Mouse (Mus musculus) lung, embryonic 15.5 days (tissue): ENCODE results near the gene Mtor. TPM values are rescaled to one million over a fixed set of nuclear protein-coding genes. Genes with fewer than 3 reads are reported as not detected.

Experiments used
- ATAC-seq: fragments of 200-750 bp; cut with Nextera tagmentation; 2 replicates; pipeline ENCODE4 v1.8.0; 2017; ENCODE audit warnings: moderate number of reproducible peaks, borderline replicate concordance; ENCODE audit not compliant: low FRiP score, low TSS enrichment; ENCODE audit errors: extremely low read depth
- H3K27ac ChIP-seq: fragments of 300-500 bp; sonication (generic); 2 replicates; pipeline ENCODE4 v1.5.1; 2015; ENCODE audit warnings: moderate library complexity, mild to moderate bottlenecking, inconsistent platforms
- H3K27me3 ChIP-seq: fragments of 300-500 bp; sonication (generic); 2 replicates; pipeline ENCODE4 v1.6.1; 2015; ENCODE audit warnings: inconsistent platforms
- H3K36me3 ChIP-seq: fragments of 300-500 bp; sonication (generic); 2 replicates; pipeline ENCODE4 v1.6.1; 2015; ENCODE audit warnings: inconsistent platforms
- H3K4me1 ChIP-seq: fragments of 300-500 bp; sonication (generic); 2 replicates; pipeline ENCODE4 v1.6.1; 2015; ENCODE audit warnings: inconsistent platforms
- H3K4me2 ChIP-seq: fragments of 300-500 bp; sonication (generic); 2 replicates; pipeline ENCODE4 v1.6.1; 2015; ENCODE audit warnings: inconsistent platforms, mild to moderate bottlenecking, moderate library complexity
- H3K4me3 ChIP-seq: fragments of 300-500 bp; sonication (generic); 2 replicates; pipeline ENCODE4 v1.5.1; 2015; ENCODE audit warnings: mild to moderate bottlenecking, inconsistent platforms
- H3K9ac ChIP-seq: fragments of 300-500 bp; sonication (generic); 2 replicates; pipeline ENCODE4 v1.6.1; 2015; ENCODE audit warnings: inconsistent platforms
- H3K9me3 ChIP-seq: fragments of 300-500 bp; sonication (generic); 2 replicates; pipeline ENCODE4 v1.6.1; 2016; ENCODE audit warnings: inconsistent platforms
- WGBS: fragments of 180-500 bp; shearing (Covaris S2); methylation state at CpG from one replicate; pipeline ENCODE4 v1.1.7; 2015; 5-methylcytosine and 5-hydroxymethylcytosine counted together
- polyA plus RNA-seq: library from polyadenylated mRNA; unstranded; fragments of >200 nt; fragmentation: Nextera tagmentation; extraction: Ambion mirVana; gene quantifications from 2 replicates; pipeline ENCODE4 v1.2.1, GENCODE M21; 2015

Gene Mtor
- polyA plus RNA-seq, 1 experiment from 2014 or later, result 13.8 TPM

- Histone ChIP-seq H3K27ac (no peak overlapping the region), H3K4me3 (no peak overlapping the region), H3K9me3 (no peaks in the 10 kb centered on the region), H3K4me1 (0 out of 2 replicates have a peak, but pooled peaks cover 5% of the 10 kb centered on the region), H3K4me2 (no peak overlapping the region), H3K9ac (no peak overlapping the region), H3K36me3 (peaks cover 4% of the 10 kb centered on the region; the same call in 1 of the 2 replicates), H3K27me3 (no peaks in the 10 kb centered on the region)
- no peak for ATAC-seq
- 72% methylated on average over 7 of the region's 7 CpGs for WGBS
Measured at GRCm38 (mm10) chr4:148604141-148604540, 155.7 kb downstream of the Mtor start.

- 0 out of 2 replicates have a peak, but pooled peaks have one; percentile 6 for ATAC-seq
- Histone ChIP-seq H3K27me3 (no peaks in the 10 kb centered on the region), H3K9me3 (no peaks in the 10 kb centered on the region), H3K27ac (no peak overlapping the region), H3K4me3 (no peak overlapping the region), H3K36me3 (no peaks in the 10 kb centered on the region), H3K4me1 (0 out of 2 replicates have a peak, but pooled peaks cover 5% of the 10 kb centered on the region), H3K4me2 (no peak overlapping the region), H3K9ac (no peak overlapping the region)
- whole genome bisulfite sequencing, result 84% methylated on average over 3 of the region's 3 CpGs
Measured at GRCm38 (mm10) chr4:148604541-148605165, 156.2 kb downstream of the Mtor start.

Other genes starting within 250 kb of the Mtor start
- gene Disp3, start 160.6 kb upstream of the Mtor start, polyA plus RNA-seq, result 0.10 and 0.14 TPM in 2 replicates
- gene Ubiad1, start 3.8 kb upstream of the Mtor start, polyA plus RNA-seq, result 22.4 and 25.5 TPM in 2 replicates
- 1.8 and 3.7 TPM in 2 replicates for gene Angptl7, start 51.8 kb downstream of the Mtor start, polyA plus RNA-seq
- gene Exosc10, start 109.8 kb downstream of the Mtor start, polyA plus RNA-seq, result 92.3 and 93.8 TPM in 2 replicates
- gene Srm, start 142.9 kb downstream of the Mtor start, polyA plus RNA-seq, result 183 and 192 TPM in 2 replicates
- 0.21 and 0.65 TPM in 2 replicates for gene Masp2, start 153.9 kb downstream of the Mtor start, polyA plus RNA-seq
- 386 and 392 TPM in 2 replicates for gene Tardbp, start 178.4 kb downstream of the Mtor start, polyA plus RNA-seq
- not detected in 2 replicates for gene Gm572, start 194.7 kb downstream of the Mtor start, polyA plus RNA-seq